Mouse (Mus musculus) G1E (cell line): Measurements from ENCODE around the gene Pgm5. TPM values are rescaled to one million over a fixed set of nuclear protein-coding genes. Genes with fewer than 3 reads are reported as not detected.
"Not testable (repeated sequence)": the region's sequence is repeated elsewhere in the genome, so short reads cannot be mapped to it uniquely, and the experiment has no call there.

Experiments
- ATAC-seq: 2 replicates; pipeline ENCODE4 v1.8.0; 2016; ENCODE audit warnings: mild to moderate bottlenecking; ENCODE audit not compliant: insufficient number of reproducible peaks, poor library complexity, low FRiP score, severe bottlenecking; ENCODE audit errors: extremely low read depth
- DNase-seq: peaks from one replicate; pipeline ENCODE4 v3.0.0; 2012; ENCODE audit warnings: low spot score
- H3K27me3 ChIP-seq: 2 replicates; pipeline ENCODE4 v1.6.1; 2012; ENCODE audit warnings: mild to moderate bottlenecking, low read length, inconsistent platforms; ENCODE audit not compliant: insufficient read depth
- H3K36me3 ChIP-seq: replicated peaks from 2 replicates; pipeline ENCODE3; 2012; ENCODE audit warnings: mild to moderate bottlenecking, inconsistent platforms
- H3K4me1 ChIP-seq: 2 replicates; pipeline ENCODE4 v1.6.1; 2012; ENCODE audit warnings: low read depth, low read length, inconsistent platforms, mixed read lengths; ENCODE audit not compliant: insufficient read depth
- H3K4me3 ChIP-seq: 2 replicates; pipeline ENCODE4 v1.5.1; 2012; ENCODE audit warnings: low read depth, mild to moderate bottlenecking, inconsistent platforms, low read length, moderate library complexity, mixed read lengths
- H3K9me3 ChIP-seq: replicated peaks from 2 replicates; pipeline ENCODE4 v1.6.1; 2012; ENCODE audit warnings: inconsistent platforms
- CTCF ChIP-seq: IDR thresholded peaks from 2 replicates; pipeline ENCODE4 v1.5.1; 2012; ENCODE audit warnings: low read depth, low read length, inconsistent platforms, mixed read lengths
- GATA1 ChIP-seq: IDR thresholded peaks from 2 replicates; pipeline ENCODE4 v1.6.1; 2012; ENCODE audit warnings: borderline replicate concordance, low read length, inconsistent platforms, mixed read lengths
- GATA2 ChIP-seq: IDR thresholded peaks from 2 replicates; pipeline ENCODE4 v1.6.1; 2012; ENCODE audit warnings: low read depth, low read length, inconsistent platforms, borderline replicate concordance
- POLR2AphosphoS5 ChIP-seq: IDR thresholded peaks from 2 replicates; pipeline ENCODE4 v1.6.1; 2012; ENCODE audit warnings: low read depth, low read length, inconsistent platforms; ENCODE audit not compliant: insufficient replicate concordance
- TAL1 ChIP-seq: conservative IDR thresholded peaks from 2 replicates; pipeline ENCODE4 v1.6.1; 2012; ENCODE audit warnings: low read depth, low read length, inconsistent platforms, mixed read lengths
- polyA plus RNA-seq: library from polyadenylated mRNA; stranded (reverse); fragments of >175 nt; gene quantifications from 2 replicates; pipeline ENCODE4 v1.2.3, GENCODE M21; 2012
- total RNA-seq, 2 experiments: library from RNA; stranded (forward) in 1 of 2; stranded (reverse) in 1 of 2; fragments of 200-1000 nt in 1 of 2; fragments of >200 nt in 1 of 2; fragmentation: Nextera tagmentation in 1 of 2; gene quantifications; 2 replicates each; pipeline ENCODE4 v1.2.3; 2014 to 2017

The Pgm5 gene
- total and polyA plus RNA-seq, 3 experiments = 0.16 TPM; not detected in 2

- DNase-seq (no peak), ATAC-seq (no peak)
- Histone ChIP-seq H3K36me3 (no peaks in the 10 kb centered on the region), H3K27me3 (no peaks in the 10 kb centered on the region), H3K9me3 (no peaks in the 10 kb centered on the region), H3K4me1 (no peaks in the 10 kb centered on the region), H3K4me3 (no peak overlapping the region)
- TF ChIP-seq GATA2 = no peak
- TF ChIP-seq GATA1 = no peak
- no peak for TF ChIP-seq CTCF
- TF ChIP-seq POLR2AphosphoS5 = no peak
- no peak for TF ChIP-seq TAL1
Observed at GRCm38 (mm10) chr19:24716303-24717097, 145.2 kb downstream of the Pgm5 start.

GRCm38 (mm10) chr19:24708032-24708431 is 153.6 kb downstream of the Pgm5 start:
- Histone ChIP-seq H3K9me3 (no peaks in the 10 kb centered on the region), H3K27me3 (no peaks in the 10 kb centered on the region), H3K4me1 (no peaks in the 10 kb centered on the region), H3K4me3 (no peak overlapping the region), H3K36me3 (no peaks in the 10 kb centered on the region)
- DNase-seq (no peak), ATAC-seq (no peak)
- no peak for TF ChIP-seq GATA2
- no peak for TF ChIP-seq TAL1
- no peak for TF ChIP-seq GATA1
- TF ChIP-seq CTCF = no peak
- TF ChIP-seq POLR2AphosphoS5 = no peak

- no peak for ATAC-seq
- Histone ChIP-seq H3K27me3 (no peaks in the 10 kb centered on the region), H3K4me1 (no peaks in the 10 kb centered on the region), H3K9me3 (no peaks in the 10 kb centered on the region), H3K36me3 (no peaks in the 10 kb centered on the region), H3K4me3 (no peak overlapping the region)
- no peak for TF ChIP-seq TAL1
- TF ChIP-seq GATA2 = no peak
- TF ChIP-seq POLR2AphosphoS5 = no peak
- no peak for TF ChIP-seq CTCF
- no peak for TF ChIP-seq GATA1
- DNase-seq = no peak
Observed at GRCm38 (mm10) chr19:24707071-24707906, 154.4 kb downstream of the Pgm5 start.

GRCm38 (mm10) chr19:24705395-24705794 is 156.3 kb downstream of the Pgm5 start:
- Histone ChIP-seq H3K36me3 (no peaks in the 10 kb centered on the region), H3K27me3 (no peaks in the 10 kb centered on the region), H3K4me1 (no peaks in the 10 kb centered on the region), H3K4me3 (no peak overlapping the region), H3K9me3 (no peaks in the 10 kb centered on the region)
- ATAC-seq (no peak), DNase-seq (no peak)
- no peak for TF ChIP-seq POLR2AphosphoS5
- no peak for TF ChIP-seq TAL1
- TF ChIP-seq CTCF = no peak
- no peak for TF ChIP-seq GATA2
- no peak for TF ChIP-seq GATA1

GRCm38 (mm10) chr19:24704326-24704725 is 157.3 kb downstream of the Pgm5 start:
- DNase-seq = no peak
- ATAC-seq = no peak
- no peak overlapping the region for H3K4me3 ChIP-seq
- TF ChIP-seq GATA2 = no peak
- no peak for TF ChIP-seq CTCF
- no peak for TF ChIP-seq POLR2AphosphoS5
- no peak for TF ChIP-seq GATA1
- no peak for TF ChIP-seq TAL1
- H3K9me3 ChIP-seq = no peaks in the 10 kb centered on the region
- no peaks in the 10 kb centered on the region for H3K36me3 ChIP-seq
- no peaks in the 10 kb centered on the region for H3K4me1 ChIP-seq
- H3K27me3 ChIP-seq = no peaks in the 10 kb centered on the region

GRCm38 (mm10) chr19:24703680-24704079 is 158.0 kb downstream of the Pgm5 start:
- H3K27me3 ChIP-seq = no peaks in the 10 kb centered on the region
- DNase-seq = no peak
- no peak overlapping the region for H3K4me3 ChIP-seq
- no peak for ATAC-seq
- no peaks in the 10 kb centered on the region for H3K9me3 ChIP-seq
- no peaks in the 10 kb centered on the region for H3K4me1 ChIP-seq
- H3K36me3 ChIP-seq = no peaks in the 10 kb centered on the region
- TF ChIP-seq TAL1 = no peak
- no peak for TF ChIP-seq GATA2
- TF ChIP-seq POLR2AphosphoS5 = no peak
- TF ChIP-seq GATA1 = no peak
- TF ChIP-seq CTCF = no peak

GRCm38 (mm10) chr19:24703168-24703567 is 158.5 kb downstream of the Pgm5 start:
- not testable (repeated sequence) for H3K4me1 ChIP-seq

More at GRCm38 (mm10) chr19:24703168-24703567, 158.5 kb downstream of the Pgm5 start:
- not testable (repeated sequence) for H3K36me3 ChIP-seq, H3K4me3 ChIP-seq, DNase-seq, H3K27me3 ChIP-seq, H3K9me3 ChIP-seq, ATAC-seq
